Mouse (Mus musculus): ENCODE results near the gene Mroh2a.

DNA sequence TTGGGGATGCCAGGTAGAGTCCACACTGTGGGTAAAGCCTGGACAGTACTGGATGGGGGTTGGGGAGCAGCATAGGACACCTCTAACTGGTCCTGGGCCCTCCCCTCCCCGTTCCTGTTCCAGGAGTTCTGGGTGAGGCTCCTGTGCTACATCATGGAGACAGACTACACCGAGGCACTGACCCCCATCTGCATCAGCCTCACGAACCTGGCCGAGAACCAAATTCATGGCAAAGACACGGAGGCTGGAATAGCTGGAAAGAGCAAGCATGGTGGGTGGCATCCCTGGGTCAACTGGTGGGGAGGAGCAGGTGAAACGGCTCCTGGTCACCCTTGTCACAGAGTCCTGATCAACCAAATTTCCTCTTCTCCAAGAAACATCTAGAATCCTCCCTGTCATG, 12.0 kb downstream of the Mroh2a start:
- TF ChIP-seq POLR2A (IDR thresholded peaks at IDR 0.05; ENCODE audit: control insufficient read depth, extremely low read depth, insufficient read depth, low read length, poor library complexity) (no peak), CTCF (IDR thresholded peaks at IDR 0.05; ENCODE audit: borderline replicate concordance, control insufficient read depth, extremely low read depth, insufficient read depth, low read length, poor library complexity) (no peak)

Data from thymus, adult 2 months (tissue).